Mouse (Mus musculus) cerebellum, adult 2 months (tissue): ENCODE results near the gene Ccdc86.

Experiments used
- CTCF ChIP-seq: fragments of 200-500 bp; IDR thresholded peaks from 2 replicates; pipeline ENCODE4 v1.5.1; 2011; ENCODE audit warnings: low read depth, mild to moderate bottlenecking, control low read depth, low read length, moderate library complexity, borderline replicate concordance; ENCODE audit not compliant: insufficient read depth
- POLR2A ChIP-seq: fragments of 200-500 bp; IDR thresholded peaks from 2 replicates; pipeline ENCODE4 v1.6.1; 2011; ENCODE audit warnings: low read length, control low read depth, borderline replicate concordance; ENCODE audit not compliant: insufficient read depth

GRCm38 (mm10) chr19:10988563-10988962 is 39.5 kb upstream of the Ccdc86 start:
- TF ChIP-seq CTCF: no peak
- TF ChIP-seq POLR2A: no peak
